Mouse (Mus musculus) 3134 (cell line): ENCODE measurements at regions not wholly inside any gene's neighbourhood (a gene's known extent, or its start where the extent isn't known, plus 50 kb on each side); places are given as distances from the start of the nearest gene placed in this dataset.

Source experiments
- DNase-seq: peaks from one replicate; pipeline ENCODE4 v3.0.0-alpha.2; 2011; ENCODE audit warnings: low spot score; ENCODE audit not compliant: insufficient read length; ENCODE audit errors: extremely low read depth

GRCm38 (mm10) chr5:74777381-74778075 lies 74.8 kb upstream of the Lnx1 start:
- peak; percentile 6 for DNase-seq

GRCm38 (mm10) chr5:74776081-74776480 lies 73.4 kb upstream of the Lnx1 start:
- DNase-seq = no peak

GRCm38 (mm10) chr5:74775596-74775995 lies 72.9 kb upstream of the Lnx1 start:
- peak; percentile 24 for DNase-seq

GRCm38 (mm10) chr5:74773558-74774429 lies 71.1 kb upstream of the Lnx1 start:
- DNase-seq = no peak

GRCm38 (mm10) chr5:74771121-74771520 lies 68.4 kb upstream of the Lnx1 start:
- no peak for DNase-seq

- no peak for DNase-seq
These were observed 66.3 kb upstream of the Lnx1 start for GRCm38 (mm10) chr5:74769023-74769422.

GRCm38 (mm10) chr5:74767993-74768392 lies 65.3 kb upstream of the Lnx1 start:
- DNase-seq = no peak

- no peak for DNase-seq
These were observed 63.5 kb upstream of the Lnx1 start for GRCm38 (mm10) chr5:74766211-74766610.

GRCm38 (mm10) chr5:74765061-74765767 lies 62.5 kb upstream of the Lnx1 start:
- no peak for DNase-seq

- DNase-seq = no peak
These were observed 54.8 kb upstream of the Lnx1 start for GRCm38 (mm10) chr5:74757557-74757956.

- peak; percentile 52 for DNase-seq
These were observed 50.2 kb upstream of the Lnx1 start for GRCm38 (mm10) chr5:74752961-74753360.
